Mouse (Mus musculus): ENCODE data around the gene Omd. TPM values are rescaled to one million over a fixed set of nuclear protein-coding genes. Genes with fewer than 3 reads are reported as not detected.

The Omd gene
- polyA plus RNA-seq (2016; fragmentation: Nextera tagmentation; extraction: Ambion mirVana): 2.5 and 2.8 TPM in 2 replicates

- H3K36me3 ChIP-seq: no peaks in the 10 kb centered on the region
- no peaks in the 10 kb centered on the region for H3K27me3 ChIP-seq
- WGBS: 28% methylated on average over 8 of the region's 8 CpGs
- H3K4me3 ChIP-seq: no peak within 1 kb of the TSS
- peak within 1 kb of the TSS; percentile 11; the same call in 1 of the 2 replicates for H3K4me2 ChIP-seq (replicated peaks)
- peak within 1 kb of the TSS; percentile 92 for H3K27ac ChIP-seq
- H3K9ac ChIP-seq: no peak within 1 kb of the TSS
- peaks cover 9% of the 10 kb centered on the region; the same call in 1 of the 2 replicates for H3K4me1 ChIP-seq
- 0 out of 2 replicates have a peak, but pooled peaks have one; percentile 69 for ATAC-seq (ENCODE audit: insufficient number of reproducible peaks, insufficient read depth, low FRiP score, low TSS enrichment)
- H3K9me3 ChIP-seq: no peaks in the 10 kb centered on the region
These were observed at the start of gene Omd for GRCm38 (mm10) chr13:49581541-49582530. TSS of gene Omd (plus strand) at chr13:49582462.

- 92% methylated on average over 1 of the region's 1 CpGs for WGBS
These were observed 45.3 kb upstream of the Omd start for GRCm38 (mm10) chr13:49536946-49537345.

GRCm38 (mm10) chr13:49538693-49539092, 43.6 kb upstream of the Omd start:
- Histone ChIP-seq H3K27ac (0 out of 2 replicates have a peak overlapping the region, but pooled peaks have one; percentile 11), H3K4me2 (replicated peaks) (no peak overlapping the region), H3K4me1 (no peaks in the 10 kb centered on the region), H3K36me3 (no peaks in the 10 kb centered on the region), H3K9me3 (no peaks in the 10 kb centered on the region), H3K9ac (no peak overlapping the region), H3K4me3 (no peak overlapping the region), H3K27me3 (no peaks in the 10 kb centered on the region)
- ATAC-seq (ENCODE audit: insufficient number of reproducible peaks, insufficient read depth, low FRiP score, low TSS enrichment): no peak
- WGBS: 63% methylated on average over 1 of the region's 1 CpGs

More at GRCm38 (mm10) chr13:49536946-49537345, 45.3 kb upstream of the Omd start:
- Histone ChIP-seq H3K27ac (no peak overlapping the region), H3K9ac (no peak overlapping the region), H3K4me1 (no peaks in the 10 kb centered on the region), H3K9me3 (no peaks in the 10 kb centered on the region), H3K27me3 (no peaks in the 10 kb centered on the region), H3K4me2 (replicated peaks) (no peak overlapping the region), H3K4me3 (no peak overlapping the region), H3K36me3 (no peaks in the 10 kb centered on the region)
- no peak for ATAC-seq (ENCODE audit: insufficient number of reproducible peaks, insufficient read depth, low FRiP score, low TSS enrichment)

- Histone ChIP-seq H3K9ac (no peak within 1 kb of the TSS), H3K27ac (peak within 1 kb of the TSS; percentile 77), H3K36me3 (no peaks in the 10 kb centered on the region), H3K27me3 (no peaks in the 10 kb centered on the region), H3K9me3 (no peaks in the 10 kb centered on the region), H3K4me3 (no peak within 1 kb of the TSS), H3K4me2 (replicated peaks) (no peak within 1 kb of the TSS), H3K4me1 (0 out of 2 replicates have a peak, but pooled peaks cover 4% of the 10 kb centered on the region)
- 44% methylated on average over 3 of the region's 3 CpGs for WGBS
- ATAC-seq (ENCODE audit: insufficient number of reproducible peaks, insufficient read depth, low FRiP score, low TSS enrichment): no peak
These were observed 38.0 kb upstream of the Omd start, which contains the start of gene Aspn for GRCm38 (mm10) chr13:49544279-49544678. TSS of gene Aspn (plus strand) at chr13:49544443.

- 0 out of 2 replicates have a peak overlapping the region, but pooled peaks have one; percentile 5 for H3K4me2 ChIP-seq (replicated peaks)
- no peaks in the 10 kb centered on the region for H3K27me3 ChIP-seq
- 0 out of 2 replicates have a peak, but pooled peaks cover 4% of the 10 kb centered on the region for H3K4me1 ChIP-seq
- no peaks in the 10 kb centered on the region for H3K9me3 ChIP-seq
- 24% methylated on average over 3 of the region's 3 CpGs for WGBS
- no peak overlapping the region for H3K4me3 ChIP-seq
- 0 out of 2 replicates have a peak, but pooled peaks have one; percentile 41 for ATAC-seq (ENCODE audit: insufficient number of reproducible peaks, insufficient read depth, low FRiP score, low TSS enrichment)
- H3K27ac ChIP-seq: peak overlapping the region; percentile 77
- H3K9ac ChIP-seq: no peak overlapping the region
- H3K36me3 ChIP-seq: no peaks in the 10 kb centered on the region
These were observed 36.6 kb upstream of the Omd start for GRCm38 (mm10) chr13:49545646-49546045.

GRCm38 (mm10) chr13:49546517-49546916, 35.7 kb upstream of the Omd start:
- WGBS: 67% methylated on average over 1 of the region's 1 CpGs
- peak overlapping the region; percentile 77; the same call in 1 of the 2 replicates for H3K27ac ChIP-seq

GRCm38 (mm10) chr13:49547563-49548150, 34.6 kb upstream of the Omd start:
- H3K36me3 ChIP-seq: no peaks in the 10 kb centered on the region
- H3K27me3 ChIP-seq: no peaks in the 10 kb centered on the region
- H3K4me1 ChIP-seq: 0 out of 2 replicates have a peak, but pooled peaks cover 4% of the 10 kb centered on the region
- H3K9me3 ChIP-seq: no peaks in the 10 kb centered on the region
- H3K4me3 ChIP-seq: no peak overlapping the region
- no peak overlapping the region for H3K4me2 ChIP-seq (replicated peaks)
- H3K9ac ChIP-seq: no peak overlapping the region
- no peak overlapping the region for H3K27ac ChIP-seq
- no peak for ATAC-seq (ENCODE audit: insufficient number of reproducible peaks, insufficient read depth, low FRiP score, low TSS enrichment)
- 74% methylated on average over 1 of the region's 1 CpGs for WGBS

More at GRCm38 (mm10) chr13:49546517-49546916, 35.7 kb upstream of the Omd start:
- Histone ChIP-seq H3K36me3 (no peaks in the 10 kb centered on the region), H3K4me2 (replicated peaks) (no peak overlapping the region; the same call in 1 of the 2 replicates), H3K4me1 (0 out of 2 replicates have a peak, but pooled peaks cover 4% of the 10 kb centered on the region), H3K27me3 (no peaks in the 10 kb centered on the region), H3K4me3 (no peak overlapping the region), H3K9ac (no peak overlapping the region), H3K9me3 (no peaks in the 10 kb centered on the region)
- ATAC-seq (ENCODE audit: insufficient number of reproducible peaks, insufficient read depth, low FRiP score, low TSS enrichment): no peak

GRCm38 (mm10) chr13:49549616-49550015, 32.6 kb upstream of the Omd start:
- Histone ChIP-seq H3K4me1 (0 out of 2 replicates have a peak, but pooled peaks cover 4% of the 10 kb centered on the region), H3K9me3 (no peaks in the 10 kb centered on the region), H3K36me3 (no peaks in the 10 kb centered on the region), H3K4me3 (no peak overlapping the region), H3K9ac (no peak overlapping the region), H3K4me2 (replicated peaks) (no peak overlapping the region), H3K27ac (no peak overlapping the region), H3K27me3 (no peaks in the 10 kb centered on the region)
- ATAC-seq (ENCODE audit: insufficient number of reproducible peaks, insufficient read depth, low FRiP score, low TSS enrichment): no peak
- 92% methylated on average over 3 of the region's 3 CpGs for WGBS

GRCm38 (mm10) chr13:49554519-49554918, 27.7 kb upstream of the Omd start:
- no peak for ATAC-seq (ENCODE audit: insufficient number of reproducible peaks, insufficient read depth, low FRiP score, low TSS enrichment)

GRCm38 (mm10) chr13:49556203-49556602, 26.1 kb upstream of the Omd start:
- 84% methylated on average over 1 of the region's 1 CpGs for WGBS
- Histone ChIP-seq H3K4me1 (no peaks in the 10 kb centered on the region), H3K27ac (no peak overlapping the region), H3K4me3 (no peak overlapping the region), H3K9me3 (no peaks in the 10 kb centered on the region), H3K9ac (no peak overlapping the region), H3K4me2 (replicated peaks) (no peak overlapping the region), H3K27me3 (no peaks in the 10 kb centered on the region), H3K36me3 (no peaks in the 10 kb centered on the region)
- no peak for ATAC-seq (ENCODE audit: insufficient number of reproducible peaks, insufficient read depth, low FRiP score, low TSS enrichment)

More at GRCm38 (mm10) chr13:49554519-49554918, 27.7 kb upstream of the Omd start:
- Histone ChIP-seq H3K4me3 (no peak overlapping the region), H3K27ac (no peak overlapping the region), H3K9me3 (no peaks in the 10 kb centered on the region), H3K9ac (no peak overlapping the region), H3K27me3 (no peaks in the 10 kb centered on the region), H3K36me3 (no peaks in the 10 kb centered on the region), H3K4me2 (replicated peaks) (no peak overlapping the region), H3K4me1 (no peaks in the 10 kb centered on the region)
- 71% methylated on average over 5 of the region's 5 CpGs for WGBS

- 78% methylated on average over 1 of the region's 1 CpGs for WGBS
- Histone ChIP-seq H3K4me1 (no peaks in the 10 kb centered on the region), H3K27me3 (no peaks in the 10 kb centered on the region), H3K4me2 (replicated peaks) (no peak overlapping the region), H3K9ac (no peak overlapping the region), H3K36me3 (no peaks in the 10 kb centered on the region), H3K27ac (no peak overlapping the region), H3K4me3 (no peak overlapping the region), H3K9me3 (no peaks in the 10 kb centered on the region)
- no peak for ATAC-seq (ENCODE audit: insufficient number of reproducible peaks, insufficient read depth, low FRiP score, low TSS enrichment)
These were observed 25.3 kb upstream of the Omd start for GRCm38 (mm10) chr13:49556924-49557323.
